Mouse (Mus musculus): ENCODE results near the gene Mdh2. TPM values are rescaled to one million over a fixed set of nuclear protein-coding genes. Genes with fewer than 3 reads are reported as not detected.

The Mdh2 gene
- polyA plus RNA-seq (2017; shearing (Covaris generic)), result 100 to 1,000 TPM; 467 to 511 TPM

GRCm38 (mm10) chr5:135778471-135779445, at the start of gene Mdh2:
Gene Mdh2 (plus strand): TSS chr5:135778480.

GRCm38 (mm10) chr5:135743741-135744609, 34.3 kb upstream of the Mdh2 start, which contains the start of gene Tmem120a:
Gene Tmem120a (minus strand): TSS chr5:135744448.

GRCm38 (mm10) chr5:135777796-135778470, 347 bp upstream of the Mdh2 start, which contains the start of gene Styxl1:
Gene Styxl1 (minus strand): TSS chr5:135778385.

GRCm38 (mm10) chr5:135806555-135807262, 28.4 kb downstream of the Mdh2 start, which contains the start of gene Srrm3:
Gene Srrm3 (plus strand): TSS chr5:135806890.

Other genes starting within 250 kb of the Mdh2 start
- 10 to 100 TPM in 1 of 2 experiments, 1 to 10 TPM in 1; 4.7 to 23.0 TPM for gene Hip1, start 233.4 kb upstream of the Mdh2 start, polyA plus RNA-seq (2017; shearing (Covaris generic))
- gene Ccl26, start 214.9 kb upstream of the Mdh2 start, polyA plus RNA-seq (2017; shearing (Covaris generic)), result not detected
- 10 to 100 TPM in 1 of 2 experiments, under 1 TPM in 1; 0.62 to 32.7 TPM for gene Ccl24, start 205.4 kb upstream of the Mdh2 start, polyA plus RNA-seq (2017; shearing (Covaris generic))
- gene Rhbdd2, start 145.9 kb upstream of the Mdh2 start, polyA plus RNA-seq (2017; shearing (Covaris generic)), result 10 to 100 TPM; 18.4 to 20.4 TPM
- gene Por, start 108.4 kb upstream of the Mdh2 start, polyA plus RNA-seq (2017; shearing (Covaris generic)), result 10 to 100 TPM; 27.4 to 61.1 TPM
- 10 to 100 TPM; 61.9 to 66.5 TPM for gene Tmem120a, start 34.0 kb upstream of the Mdh2 start, polyA plus RNA-seq (2017; shearing (Covaris generic))
- gene Styxl1, start 95 bp upstream of the Mdh2 start, polyA plus RNA-seq (2017; shearing (Covaris generic)), result under 1 TPM; 0.25 to 0.66 TPM
- gene Srrm3, start 28.4 kb downstream of the Mdh2 start, polyA plus RNA-seq (2017; shearing (Covaris generic)), result under 1 TPM; 0.14 to 0.21 TPM
- 1 to 10 TPM in 1 of 2 experiments, not detected in 1; 1.3 TPM for gene Hspb1, start 109.4 kb downstream of the Mdh2 start, polyA plus RNA-seq (2017; shearing (Covaris generic))
- 10 to 100 TPM; 39.6 to 58.1 TPM for gene Ywhag, start 156.1 kb downstream of the Mdh2 start, polyA plus RNA-seq (2017; shearing (Covaris generic))
- under 1 TPM; 0.92 to 0.99 TPM for gene Ssc4d, start 196.1 kb downstream of the Mdh2 start, polyA plus RNA-seq (2017; shearing (Covaris generic))
- gene Zp3, start 201.6 kb downstream of the Mdh2 start, polyA plus RNA-seq (2017; shearing (Covaris generic)), result not detected
- gene Dtx2, start 216.3 kb downstream of the Mdh2 start, polyA plus RNA-seq (2017; shearing (Covaris generic)), result 10 to 100 TPM; 19.7 to 20.9 TPM

Measured in activated CD4-positive, CD25-positive, alpha-beta regulatory T cell (primary cell).